Mouse (Mus musculus) intestine, embryonic 16.5 days (tissue): ENCODE data around the gene Tgds. TPM values are rescaled to one million over a fixed set of nuclear protein-coding genes. Genes with fewer than 3 reads are reported as not detected.

ENCODE experiments used
- ATAC-seq: fragments of 200-750 bp; cut with Nextera tagmentation; 2 replicates; pipeline ENCODE4 v1.8.0; 2017; ENCODE audit warnings: moderate TSS enrichment, moderate library complexity
- H3K27ac ChIP-seq: fragments of 300-500 bp; sonication (generic); 2 replicates; pipeline ENCODE4 v1.5.1; 2014; ENCODE audit warnings: mild to moderate bottlenecking, low read length
- H3K27me3 ChIP-seq: fragments of 300-500 bp; sonication (generic); replicated peaks from 2 replicates; pipeline ENCODE4 v1.6.1; 2014; ENCODE audit warnings: low read length, control low read depth, mixed read lengths; ENCODE audit not compliant: control insufficient read depth, insufficient read depth
- H3K36me3 ChIP-seq: fragments of 300-500 bp; sonication (generic); 2 replicates; pipeline ENCODE4 v1.6.1; 2014; ENCODE audit warnings: low read length, control low read depth; ENCODE audit not compliant: control insufficient read depth, insufficient read depth
- H3K4me1 ChIP-seq: fragments of 300-500 bp; sonication (generic); 2 replicates; pipeline ENCODE4 v1.6.1; 2014; ENCODE audit warnings: low read length, control low read depth, mixed read lengths; ENCODE audit not compliant: control insufficient read depth, insufficient read depth
- H3K4me2 ChIP-seq: fragments of 300-500 bp; sonication (generic); 2 replicates; pipeline ENCODE4 v1.6.1; 2014; ENCODE audit warnings: low read depth, low read length, control low read depth
- H3K4me3 ChIP-seq: fragments of 300-500 bp; sonication (generic); 2 replicates; pipeline ENCODE4 v1.5.1; 2014; ENCODE audit warnings: mild to moderate bottlenecking, low read length
- H3K9ac ChIP-seq: fragments of 300-500 bp; sonication (generic); 2 replicates; pipeline ENCODE4 v1.6.1; 2014; ENCODE audit warnings: low read depth, low read length
- H3K9me3 ChIP-seq: fragments of 300-500 bp; sonication (generic); 2 replicates; pipeline ENCODE4 v1.6.1; 2016; ENCODE audit warnings: low read length, control low read depth; ENCODE audit not compliant: control insufficient read depth
- WGBS: fragments of 180-500 bp; shearing (Covaris S2); extraction: QIAGEN DNeasy Blood & Tissue Kit; methylation state at CpG from one replicate; pipeline ENCODE4 v1.1.7; 2014; 5-methylcytosine and 5-hydroxymethylcytosine counted together
- polyA plus RNA-seq: library from polyadenylated mRNA; unstranded; fragments of >200 nt; fragmentation: Nextera tagmentation; extraction: Ambion mirVana; gene quantifications from 2 replicates; pipeline ENCODE4 v1.2.1, GENCODE M21; 2015

Tgds gene
- polyA plus RNA-seq, 1 experiment from 2014 or later: 31.8 TPM

DNA sequence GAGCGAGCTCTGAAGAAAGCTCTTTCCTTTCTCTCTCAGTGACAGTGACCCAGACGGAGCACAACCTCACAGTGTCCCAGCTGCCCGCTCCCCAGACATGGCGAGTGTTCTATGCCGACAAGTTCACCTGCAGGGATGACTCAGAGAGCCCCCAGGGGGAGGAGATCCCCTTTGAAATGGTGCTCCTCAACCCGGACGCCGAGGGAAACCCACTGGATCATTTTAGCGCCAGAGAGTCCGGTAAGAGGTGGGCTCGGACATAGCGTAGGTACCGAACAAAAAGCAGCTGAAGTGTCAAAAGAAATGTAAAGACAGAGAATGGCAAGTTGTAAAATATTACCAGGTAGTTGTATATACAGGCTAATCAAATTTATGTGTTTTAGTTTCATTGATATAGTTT, 15.5 kb upstream of the Tgds start:
- no peak overlapping the region for H3K4me2 ChIP-seq
- no peak for ATAC-seq
- WGBS: 93% methylated on average over 13 of the region's 13 CpGs
- H3K27ac ChIP-seq: no peak overlapping the region
- no peak overlapping the region for H3K9ac ChIP-seq
- H3K4me3 ChIP-seq: no peak overlapping the region
- no peaks in the 10 kb centered on the region; the same call in 1 of the 2 replicates for H3K36me3 ChIP-seq
- H3K4me1 ChIP-seq: no peaks in the 10 kb centered on the region
- no peaks in the 10 kb centered on the region for H3K9me3 ChIP-seq
- no peaks in the 10 kb centered on the region for H3K27me3 ChIP-seq

DNA sequence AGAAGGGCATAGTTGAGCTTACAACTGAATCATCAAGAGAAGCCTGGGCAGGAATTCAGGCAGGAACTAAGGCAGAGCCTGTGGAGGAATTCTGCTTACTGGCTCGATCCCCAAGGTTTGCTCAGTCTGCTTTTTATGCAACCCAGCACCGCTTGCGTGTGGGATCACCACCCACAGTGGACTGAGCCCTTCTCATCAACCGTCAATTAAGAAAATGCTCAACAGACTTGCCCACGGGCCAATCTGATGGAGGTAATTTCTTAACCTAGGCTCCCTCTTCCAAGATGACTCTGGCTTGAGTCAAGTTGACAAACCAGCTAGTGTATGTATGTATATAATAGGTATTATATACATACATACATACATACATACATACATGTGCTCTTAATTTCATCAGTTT, 9.7 kb upstream of the Tgds start:
- Histone ChIP-seq H3K9me3 (no peaks in the 10 kb centered on the region), H3K4me2 (no peak overlapping the region), H3K27me3 (no peaks in the 10 kb centered on the region), H3K9ac (no peak overlapping the region), H3K27ac (no peak overlapping the region), H3K36me3 (peaks cover 6% of the 10 kb centered on the region; the same call in 1 of the 2 replicates), H3K4me3 (no peak overlapping the region), H3K4me1 (peaks cover 8% of the 10 kb centered on the region; the same call in 1 of the 2 replicates)
- 93% methylated on average over 5 of the region's 5 CpGs for WGBS
- ATAC-seq: no peak

DNA sequence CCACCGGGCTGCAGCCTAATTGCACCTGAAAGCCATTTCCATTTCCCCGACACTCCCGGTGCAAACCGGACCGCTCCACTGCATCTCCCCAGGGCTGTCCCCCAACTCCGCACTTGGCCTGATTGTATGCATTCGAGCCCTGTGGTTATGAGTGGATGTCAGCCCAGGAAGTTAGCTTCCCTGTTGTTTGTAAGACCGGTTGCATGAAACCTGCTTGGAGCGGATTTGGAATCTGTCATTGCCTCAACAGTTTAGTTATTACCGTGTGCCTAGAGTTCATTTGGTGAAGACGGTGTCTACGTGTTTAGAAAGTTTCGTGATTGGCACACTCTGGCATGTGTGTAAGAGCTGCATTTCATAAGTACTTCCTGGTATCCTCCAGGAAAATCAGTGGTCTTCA, 4.9 kb upstream of the Tgds start:
- Histone ChIP-seq H3K36me3 (peaks cover 6% of the 10 kb centered on the region; the same call in 1 of the 2 replicates), H3K27ac (peak overlapping the region; percentile 72; the same call in 1 of the 2 replicates), H3K4me3 (peak overlapping the region; percentile 79), H3K9me3 (no peaks in the 10 kb centered on the region), H3K4me2 (peak overlapping the region; percentile 80), H3K9ac (peak overlapping the region; percentile 90), H3K27me3 (no peaks in the 10 kb centered on the region), H3K4me1 (peaks cover 8% of the 10 kb centered on the region)
- peak; percentile 52 for ATAC-seq
- WGBS: under 1% methylated on average over 13 of the region's 13 CpGs

GRCm38 (mm10) chr14:118136744-118137452, 4.3 kb upstream of the Tgds start, which contains the start of gene Gpr180:
TSS of gene Gpr180 (plus strand) at chr14:118137158.
- H3K9me3 ChIP-seq: no peaks in the 10 kb centered on the region
- ATAC-seq: peak; percentile 97
- peak within 1 kb of the TSS; percentile 90 for H3K9ac ChIP-seq
- WGBS: under 1% methylated on average over 70 of the region's 77 CpGs
- H3K27me3 ChIP-seq: no peaks in the 10 kb centered on the region
- H3K4me3 ChIP-seq: peak within 1 kb of the TSS; percentile 79
- peaks cover 8% of the 10 kb centered on the region for H3K4me1 ChIP-seq
- peak within 1 kb of the TSS; percentile 72 for H3K27ac ChIP-seq
- H3K36me3 ChIP-seq: peaks cover 6% of the 10 kb centered on the region; the same call in 1 of the 2 replicates
- H3K4me2 ChIP-seq: peak within 1 kb of the TSS; percentile 80

DNA sequence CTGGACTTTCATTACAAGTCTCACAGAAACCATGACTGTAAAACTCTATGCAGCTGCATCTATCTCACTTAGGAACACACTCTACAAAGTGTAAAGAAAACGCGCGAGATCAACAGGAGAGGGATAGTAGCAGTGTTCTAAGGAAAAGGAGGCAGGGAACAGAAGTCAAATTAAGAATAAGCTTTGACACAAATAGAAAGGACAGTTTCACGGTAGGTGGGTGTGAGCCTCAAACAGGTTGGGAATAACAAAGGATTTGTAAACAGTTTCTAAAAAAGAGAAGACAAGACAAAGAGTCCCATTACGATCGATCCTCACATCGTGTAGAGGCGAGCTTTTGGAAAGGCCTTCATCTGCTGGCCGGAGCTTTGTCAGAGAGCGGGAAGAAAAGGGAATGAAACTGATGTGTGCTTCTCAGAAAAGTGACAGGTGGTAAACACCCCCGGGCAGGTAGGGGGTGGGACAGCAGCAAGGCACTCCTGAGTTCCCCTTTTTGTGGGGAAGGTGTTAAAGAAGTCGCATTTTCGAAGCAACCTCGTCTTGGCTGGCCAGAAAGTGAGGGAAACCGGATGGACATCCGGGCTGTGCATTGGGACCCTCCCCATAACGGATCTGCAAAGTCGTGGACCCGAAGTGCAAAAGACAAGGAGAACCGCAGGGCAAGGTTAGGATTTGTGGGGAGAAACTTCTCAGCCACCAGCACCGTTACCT, 469 bp downstream of the Tgds start:
- Histone ChIP-seq H3K27ac (peak overlapping the region; percentile 18; the same call in 1 of the 2 replicates), H3K36me3 (no peaks in the 10 kb centered on the region; the same call in 1 of the 2 replicates), H3K4me3 (peak overlapping the region; percentile 87), H3K9me3 (no peaks in the 10 kb centered on the region), H3K4me2 (peak overlapping the region; percentile 61), H3K4me1 (peaks cover 6% of the 10 kb centered on the region), H3K27me3 (no peaks in the 10 kb centered on the region), H3K9ac (peak overlapping the region; percentile 83)
- WGBS: 9% methylated on average over 21 of the region's 21 CpGs
- peak; percentile 8 for ATAC-seq

DNA sequence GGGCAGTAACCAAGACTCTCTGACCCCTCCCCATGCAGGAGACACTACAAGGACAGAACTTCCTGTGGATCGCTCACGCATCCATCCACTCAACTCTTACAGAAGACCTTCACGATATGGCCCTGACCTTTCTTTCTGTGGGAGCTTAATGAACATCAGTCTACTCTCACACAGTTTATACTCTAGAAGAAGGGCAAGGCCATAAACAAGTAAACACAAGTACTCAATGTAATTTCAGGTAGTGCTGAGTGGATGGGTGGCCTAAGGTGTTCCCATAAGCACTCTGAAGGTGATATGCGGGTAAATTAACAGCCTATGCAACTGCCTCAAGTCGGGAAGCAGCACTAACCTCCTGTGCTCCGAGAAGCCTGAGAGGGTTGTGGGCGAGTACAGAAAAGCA, 1.1 kb downstream of the Tgds start:
- H3K27ac ChIP-seq: no peak overlapping the region
- 80% methylated on average over 7 of the region's 7 CpGs for WGBS
- no peaks in the 10 kb centered on the region for H3K9me3 ChIP-seq
- no peaks in the 10 kb centered on the region; the same call in 1 of the 2 replicates for H3K36me3 ChIP-seq
- H3K4me1 ChIP-seq: peaks cover 6% of the 10 kb centered on the region
- no peaks in the 10 kb centered on the region for H3K27me3 ChIP-seq
- H3K4me2 ChIP-seq: peak overlapping the region; percentile 61
- no peak for ATAC-seq
- H3K4me3 ChIP-seq: peak overlapping the region; percentile 87
- peak overlapping the region; percentile 83 for H3K9ac ChIP-seq

DNA sequence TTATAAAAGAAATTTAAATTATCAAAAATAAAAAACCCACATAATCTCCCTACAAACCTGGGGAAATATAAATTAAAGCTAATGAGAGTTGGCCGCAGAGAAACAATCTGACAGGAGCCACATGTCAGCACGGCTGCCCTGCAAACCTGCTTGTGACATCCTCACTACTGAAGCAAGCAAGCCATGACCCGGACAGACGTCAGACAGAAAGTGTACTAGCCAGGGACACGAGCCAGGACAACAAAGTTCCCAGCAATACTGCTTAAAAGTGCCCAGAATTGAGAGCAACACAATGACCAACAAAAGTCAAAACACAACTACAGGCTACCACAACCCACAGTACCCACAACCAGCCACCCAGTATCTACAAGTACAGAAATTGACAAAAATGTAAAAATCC, 6.3 kb downstream of the Tgds start:
- Histone ChIP-seq H3K36me3 (no peaks in the 10 kb centered on the region; the same call in 1 of the 2 replicates), H3K4me1 (peaks cover under 1% of the 10 kb centered on the region), H3K27ac (no peak overlapping the region), H3K4me3 (no peak overlapping the region), H3K9me3 (no peaks in the 10 kb centered on the region), H3K9ac (no peak overlapping the region), H3K27me3 (no peaks in the 10 kb centered on the region), H3K4me2 (no peak overlapping the region)
- 86% methylated on average over 5 of the region's 5 CpGs for WGBS
- ATAC-seq: no peak

DNA sequence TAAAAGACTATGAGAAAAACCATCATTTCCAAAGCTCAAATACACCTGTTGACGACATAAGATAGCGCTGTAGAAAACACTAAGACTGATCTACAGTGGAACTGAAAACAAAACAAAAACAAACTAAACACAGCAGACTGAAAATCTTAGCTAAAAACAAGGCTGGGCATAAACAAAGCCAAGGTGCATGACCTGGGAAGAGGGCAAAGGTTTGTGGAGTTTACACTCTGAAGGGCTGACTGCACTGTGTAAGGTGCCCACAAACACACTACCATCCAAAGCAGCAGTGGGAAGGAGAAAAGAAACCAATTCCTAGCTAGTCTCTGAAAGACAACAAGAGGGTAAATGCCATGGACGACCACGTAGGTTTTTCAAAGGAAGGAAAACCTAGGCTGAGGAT, 7.8 kb downstream of the Tgds start:
- no peak overlapping the region for H3K4me3 ChIP-seq
- no peak for ATAC-seq
- H3K4me2 ChIP-seq: no peak overlapping the region
- WGBS: 87% methylated on average over 4 of the region's 4 CpGs
- H3K36me3 ChIP-seq: peaks cover 3% of the 10 kb centered on the region
- no peak overlapping the region for H3K9ac ChIP-seq
- H3K9me3 ChIP-seq: no peaks in the 10 kb centered on the region
- H3K4me1 ChIP-seq: no peaks in the 10 kb centered on the region
- no peaks in the 10 kb centered on the region for H3K27me3 ChIP-seq
- H3K27ac ChIP-seq: no peak overlapping the region

- H3K4me2 ChIP-seq: no peak overlapping the region
- H3K4me1 ChIP-seq: no peaks in the 10 kb centered on the region
- no peak overlapping the region for H3K27ac ChIP-seq
- H3K36me3 ChIP-seq: peaks cover 3% of the 10 kb centered on the region
- H3K9ac ChIP-seq: no peak overlapping the region
- no peak for ATAC-seq
- 89% methylated on average over 5 of the region's 5 CpGs for WGBS
- H3K4me3 ChIP-seq: no peak overlapping the region
- H3K9me3 ChIP-seq: no peaks in the 10 kb centered on the region
- no peaks in the 10 kb centered on the region for H3K27me3 ChIP-seq
Measured at GRCm38 (mm10) chr14:118124129-118124528, 8.4 kb downstream of the Tgds start.
